Mouse (Mus musculus) thymus, postnatal 10 days (tissue): ENCODE data around the gene A930017K11Rik.

ENCODE experiments used
- DNase-seq, 2 experiments: peaks; one replicate each; pipeline ENCODE4 v3.0.0; 2021; ENCODE audit warnings: low spot score in 2 of 2

A930017K11Rik gene

GRCm38 (mm10) chr17:25959630-25960467 is 7.5 kb upstream of the A930017K11Rik start:
- DNase-seq: no peak

GRCm38 (mm10) chr17:25958771-25959494 is 6.6 kb upstream of the A930017K11Rik start:
- no peak for DNase-seq

DNA sequence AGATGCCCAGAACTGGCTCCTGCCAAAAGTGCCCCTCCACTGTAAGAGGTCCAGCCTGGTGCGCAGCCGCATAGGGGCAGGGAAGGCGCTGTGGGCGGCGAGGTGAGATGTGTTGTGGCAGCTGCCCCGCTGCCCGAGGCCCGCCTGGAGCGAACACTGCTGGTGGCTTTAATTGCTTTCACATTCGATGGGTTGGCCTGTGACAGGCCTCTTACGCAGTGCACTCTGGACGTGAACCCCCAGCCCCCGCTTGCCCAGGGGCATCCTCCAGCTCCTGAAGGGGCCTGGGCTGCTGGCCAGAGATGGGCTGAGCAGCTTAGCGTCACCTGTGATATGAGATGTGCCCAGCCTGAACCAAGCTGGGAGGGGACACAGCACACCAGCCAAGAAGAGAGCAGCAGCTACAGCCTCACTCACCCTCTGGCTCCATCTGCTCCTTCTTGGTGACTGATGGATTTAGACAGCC is 5.3 kb upstream of the A930017K11Rik start:
- DNase-seq: no peak

GRCm38 (mm10) chr17:25956631-25957030 is 4.3 kb upstream of the A930017K11Rik start:
- DNase-seq: no peak

DNA sequence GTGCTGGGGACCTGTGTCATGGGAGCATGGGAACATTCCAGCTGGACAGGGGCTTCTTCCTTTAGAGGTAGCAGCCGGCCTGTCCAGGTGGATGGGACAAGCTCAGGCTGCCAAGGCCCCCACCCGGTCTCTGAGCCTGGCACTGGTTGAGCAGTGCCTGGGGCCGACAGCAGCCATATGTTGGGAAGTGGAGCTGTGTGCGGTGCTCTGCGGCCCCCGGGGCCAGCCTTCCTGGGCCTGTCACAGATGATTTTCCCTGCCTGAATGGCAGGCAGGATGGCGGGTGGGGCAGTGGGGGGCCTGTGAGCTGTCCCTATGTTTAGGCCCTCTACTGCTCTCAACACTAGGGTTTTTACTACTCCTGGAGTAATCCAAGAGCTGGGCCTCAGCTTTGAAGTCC is 3.8 kb upstream of the A930017K11Rik start:
- no peak for DNase-seq

- no peak for DNase-seq
These were observed 3.4 kb upstream of the A930017K11Rik start for GRCm38 (mm10) chr17:25955736-25956135.

- DNase-seq: no peak
These were observed 2.3 kb upstream of the A930017K11Rik start for GRCm38 (mm10) chr17:25954671-25955070.

- DNase-seq: no peak
These were observed 796 bp upstream of the A930017K11Rik start for GRCm38 (mm10) chr17:25953161-25953560.

- DNase-seq: no peak
These were observed 1.1 kb downstream of the A930017K11Rik start for GRCm38 (mm10) chr17:25951225-25951802.

DNA sequence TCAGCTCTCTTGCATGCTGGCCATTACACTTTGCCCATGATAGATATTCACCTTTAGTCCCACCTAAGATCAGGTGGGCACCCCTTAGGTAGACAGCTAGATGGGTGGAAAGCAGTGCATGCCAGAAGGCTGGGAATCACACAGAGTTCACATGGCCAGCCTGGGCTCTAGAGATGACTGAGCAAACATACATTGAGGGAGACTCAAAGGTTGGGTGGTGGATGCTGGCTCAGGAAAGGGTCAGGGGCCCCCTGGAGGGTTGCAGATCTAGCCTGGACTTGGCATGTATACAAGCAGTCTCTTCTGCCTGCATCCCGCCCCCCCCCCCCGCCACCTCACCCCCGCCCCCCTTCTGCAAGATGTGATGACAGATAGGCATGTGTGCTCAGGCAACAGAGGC is 1.7 kb downstream of the A930017K11Rik start:
- no peak for DNase-seq

GRCm38 (mm10) chr17:25949981-25950380 is 2.4 kb downstream of the A930017K11Rik start:
- DNase-seq: no peak

DNA sequence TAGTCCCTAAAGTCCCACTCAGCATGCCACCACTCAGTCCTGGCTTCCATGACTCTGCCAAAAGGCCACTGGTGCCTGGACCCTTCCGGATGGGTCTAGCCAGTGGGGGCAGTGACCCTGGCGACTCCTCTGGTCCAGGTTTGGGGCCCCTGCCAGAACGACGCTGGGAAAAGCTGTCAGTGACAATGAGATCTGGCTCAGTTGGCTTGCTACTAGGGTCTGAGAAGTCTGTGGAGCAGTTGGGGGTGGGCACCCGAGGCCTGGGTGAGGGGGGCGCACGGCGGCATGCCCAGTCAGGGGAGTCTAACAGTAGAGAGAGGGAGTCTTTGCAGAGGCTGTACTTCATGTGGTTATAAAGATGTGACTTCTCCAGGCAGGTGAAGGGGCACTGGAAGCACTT is 4.3 kb downstream of the A930017K11Rik start:
- no peak for DNase-seq

DNA sequence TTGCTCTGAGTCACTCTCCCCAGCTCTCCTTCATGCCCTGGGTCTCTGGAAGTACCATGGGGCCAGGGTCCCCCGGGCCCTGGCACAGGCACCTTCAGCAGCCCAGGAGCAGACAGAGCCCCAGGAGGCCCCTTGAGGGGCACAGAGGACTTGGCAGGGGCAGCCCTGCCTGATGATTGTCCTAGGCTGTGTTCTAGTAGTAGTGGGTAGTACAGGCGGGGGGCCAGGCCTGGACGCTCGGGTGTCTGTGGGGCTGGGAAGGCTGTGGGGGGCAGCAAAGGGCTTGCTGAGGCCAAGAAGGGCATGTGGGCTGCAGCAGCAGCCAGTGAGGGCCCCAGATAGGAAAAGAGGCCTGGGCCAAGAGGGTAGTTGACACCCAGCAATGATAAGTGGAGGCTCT is 4.8 kb downstream of the A930017K11Rik start:
- DNase-seq: no peak

DNA sequence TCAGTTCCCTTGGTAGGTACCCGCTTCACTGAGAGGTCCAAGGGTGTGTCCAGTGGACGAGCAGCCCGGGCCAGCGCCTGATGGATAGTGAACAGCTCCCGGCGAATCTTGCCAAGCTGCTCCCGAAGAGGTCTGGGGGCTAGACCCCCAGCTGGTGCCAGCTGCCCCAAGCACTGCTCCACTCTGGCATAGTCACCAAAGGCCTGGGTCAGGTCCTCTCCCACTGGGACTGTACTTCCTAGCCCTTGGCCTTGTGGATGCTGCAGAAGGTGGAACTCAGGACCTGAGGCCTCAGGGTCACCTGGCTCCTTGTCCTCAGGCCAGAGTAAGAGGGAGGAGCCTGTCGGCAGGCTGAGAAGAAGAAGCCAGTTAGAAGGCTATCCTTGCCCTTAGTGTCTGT is 5.5 kb downstream of the A930017K11Rik start:
- no peak for DNase-seq

DNA sequence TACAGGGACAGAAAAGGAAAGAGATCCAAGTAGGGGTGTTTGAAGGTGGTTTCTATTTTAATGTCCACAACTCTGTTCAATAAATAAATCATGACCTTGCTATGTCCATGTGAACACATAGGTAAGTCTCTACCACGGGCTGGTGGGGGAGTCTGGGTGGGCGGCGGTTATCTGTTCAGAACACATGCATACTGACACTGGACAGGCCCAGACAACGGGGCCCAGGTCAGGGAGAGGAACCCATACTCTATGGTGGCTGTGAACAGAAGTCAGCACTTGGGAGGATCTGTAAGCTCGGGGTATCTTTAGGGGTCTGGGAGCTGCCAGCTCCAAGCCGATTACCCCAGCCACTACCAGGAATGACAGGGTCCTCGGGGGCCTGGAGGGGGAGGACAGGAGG is 6.0 kb downstream of the A930017K11Rik start:
- DNase-seq: no peak

DNA sequence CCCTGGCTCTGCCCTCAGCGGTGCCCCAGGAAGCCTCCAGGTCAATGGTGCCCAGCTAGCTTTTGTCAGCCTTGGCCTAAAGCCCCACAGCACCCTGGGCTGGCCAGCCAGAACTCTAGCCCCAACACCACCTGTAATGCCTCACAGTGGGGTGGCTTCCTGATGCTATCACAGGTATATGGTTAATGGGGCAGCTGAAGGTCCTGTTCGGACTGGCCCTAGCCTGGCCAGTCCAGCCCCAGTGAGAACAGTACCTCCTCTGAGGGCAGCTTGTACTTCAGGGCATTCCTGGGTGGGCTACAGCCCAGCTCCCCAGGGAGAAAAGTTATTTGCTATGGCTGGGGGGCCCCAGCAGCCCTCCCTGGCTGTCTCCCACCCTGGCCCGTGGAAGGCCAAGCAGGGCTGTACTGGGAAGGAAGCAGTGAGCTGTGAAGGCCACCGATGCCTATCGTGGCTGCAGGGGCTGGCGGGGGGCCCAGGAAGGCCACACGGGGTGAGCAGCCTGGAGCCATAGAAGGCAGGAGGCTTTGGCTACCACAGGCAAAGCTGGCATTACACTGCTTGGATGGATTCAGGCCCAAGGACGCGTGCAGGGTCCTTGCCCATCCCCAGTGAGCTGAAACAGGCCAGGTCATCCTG is 6.7 kb downstream of the A930017K11Rik start:
- no peak for DNase-seq

DNA sequence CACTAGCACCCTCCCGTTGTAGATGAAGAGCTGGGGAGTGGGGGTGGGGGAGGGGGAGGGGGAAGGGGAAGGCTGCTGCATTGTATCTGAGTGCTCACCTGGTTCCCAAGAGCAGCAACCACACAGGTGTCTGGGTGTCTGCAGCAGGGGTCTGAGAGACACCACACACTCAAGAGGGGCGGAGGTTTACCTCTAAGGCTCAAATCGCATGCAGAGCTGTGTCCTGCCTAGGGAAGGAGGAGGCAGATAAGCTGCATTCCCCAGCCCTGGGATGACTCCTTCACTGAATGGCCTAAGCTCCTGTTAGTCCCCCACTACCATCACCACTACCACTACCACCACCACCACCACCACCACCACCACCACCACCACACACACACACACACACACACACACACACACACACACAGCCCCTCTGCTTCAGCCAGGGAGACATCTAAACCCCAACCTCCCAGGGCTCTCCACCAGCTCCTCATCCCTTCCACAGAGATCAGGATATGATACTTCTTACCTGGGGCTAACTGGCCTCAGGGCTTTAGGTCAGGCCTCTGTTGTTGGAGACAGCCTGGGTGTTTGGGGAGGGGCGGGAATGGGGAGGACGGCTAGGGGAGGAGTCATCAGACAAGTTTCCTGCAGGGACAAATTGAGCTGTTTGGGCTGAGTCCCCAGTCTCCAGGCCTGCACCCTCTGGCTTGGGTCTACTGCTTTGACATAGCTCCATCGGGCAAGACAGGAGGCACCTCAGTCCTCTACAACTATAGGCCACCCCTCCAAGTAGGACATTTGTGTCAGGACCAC is 7.8 kb downstream of the A930017K11Rik start, which contains the start of the genes Pigq and Nhlrc4:
Gene Pigq, minus strand, starts transcription at position 571 of the 798 bp plus-strand sequence.
Gene Nhlrc4, minus strand, starts transcription at position 596 of the 798 bp plus-strand sequence.
- DNase-seq: no peak

DNA sequence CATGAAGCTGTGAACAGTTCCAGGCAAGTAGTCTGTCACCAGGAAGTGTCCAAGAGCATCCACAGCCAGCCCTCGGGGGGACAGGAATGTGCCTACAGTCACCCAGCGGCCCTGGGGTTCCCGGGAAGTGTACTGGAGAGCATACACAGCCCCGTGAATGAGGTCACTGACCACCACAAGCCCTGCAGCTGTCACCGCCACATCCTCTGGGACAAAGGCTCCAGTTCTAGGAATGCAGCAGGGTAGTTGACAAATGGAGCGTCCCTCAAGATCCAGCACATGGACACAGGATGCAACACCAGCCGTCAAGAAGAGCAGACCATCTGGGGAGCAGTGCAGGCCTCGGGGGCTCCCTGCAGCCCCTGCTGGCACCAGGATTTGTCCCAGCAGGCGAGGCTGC is 8.6 kb downstream of the A930017K11Rik start:
- DNase-seq: no peak

DNA sequence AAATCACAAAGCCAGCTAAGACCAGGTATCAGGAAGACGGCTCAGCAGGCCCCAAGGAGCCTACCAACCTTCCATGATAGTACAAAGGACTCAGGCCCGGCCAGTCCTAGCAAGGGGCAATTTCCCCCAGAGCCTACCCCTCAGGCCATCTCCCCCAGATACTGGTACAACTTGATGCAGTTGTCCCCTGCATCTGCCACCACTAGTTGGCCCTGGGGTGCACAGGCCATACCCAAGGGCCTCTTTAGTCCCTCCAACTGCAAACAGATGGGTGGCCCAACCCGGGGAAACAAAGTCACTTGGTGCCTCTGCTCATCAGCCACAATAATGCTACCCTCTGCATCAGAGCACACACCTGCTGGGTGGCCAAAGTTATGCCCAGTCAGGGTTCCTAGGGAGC is 9.1 kb downstream of the A930017K11Rik start:
- no peak for DNase-seq

DNA sequence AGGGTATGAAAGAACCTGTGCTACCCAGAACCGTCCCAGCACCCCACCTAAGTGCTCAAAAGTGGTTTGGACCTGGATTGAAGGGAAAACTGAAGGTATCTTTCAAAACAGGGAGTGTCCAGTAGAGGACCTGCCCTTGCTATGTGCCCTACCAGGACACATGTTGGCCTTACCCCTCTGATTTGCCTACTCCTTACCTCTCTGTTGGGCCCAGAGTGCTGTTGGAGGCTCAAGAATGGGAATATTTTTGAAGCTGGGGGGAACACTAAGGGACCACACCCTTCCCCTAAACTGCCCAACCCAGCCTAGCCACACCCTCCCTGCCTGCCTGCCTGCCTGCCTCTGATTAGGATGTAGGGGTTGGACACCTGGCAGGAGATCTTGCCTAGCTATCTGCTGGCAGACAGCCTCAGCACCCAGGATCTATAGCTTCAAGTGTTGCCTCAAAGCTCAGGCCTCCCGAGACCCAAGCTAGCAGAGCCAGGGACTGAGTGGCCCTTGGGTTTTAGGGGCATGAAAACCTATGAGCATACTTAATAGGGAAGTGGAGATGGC is 9.7 kb downstream of the A930017K11Rik start:
- no peak for DNase-seq
